Mouse (Mus musculus): ENCODE data around the gene Npr3. TPM values are rescaled to one million over a fixed set of nuclear protein-coding genes. Genes with fewer than 3 reads are reported as not detected.

Npr3 gene
- 0.50 and 1.4 TPM in 2 replicates for polyA plus RNA-seq (2012; rRNA removed)

DNA sequence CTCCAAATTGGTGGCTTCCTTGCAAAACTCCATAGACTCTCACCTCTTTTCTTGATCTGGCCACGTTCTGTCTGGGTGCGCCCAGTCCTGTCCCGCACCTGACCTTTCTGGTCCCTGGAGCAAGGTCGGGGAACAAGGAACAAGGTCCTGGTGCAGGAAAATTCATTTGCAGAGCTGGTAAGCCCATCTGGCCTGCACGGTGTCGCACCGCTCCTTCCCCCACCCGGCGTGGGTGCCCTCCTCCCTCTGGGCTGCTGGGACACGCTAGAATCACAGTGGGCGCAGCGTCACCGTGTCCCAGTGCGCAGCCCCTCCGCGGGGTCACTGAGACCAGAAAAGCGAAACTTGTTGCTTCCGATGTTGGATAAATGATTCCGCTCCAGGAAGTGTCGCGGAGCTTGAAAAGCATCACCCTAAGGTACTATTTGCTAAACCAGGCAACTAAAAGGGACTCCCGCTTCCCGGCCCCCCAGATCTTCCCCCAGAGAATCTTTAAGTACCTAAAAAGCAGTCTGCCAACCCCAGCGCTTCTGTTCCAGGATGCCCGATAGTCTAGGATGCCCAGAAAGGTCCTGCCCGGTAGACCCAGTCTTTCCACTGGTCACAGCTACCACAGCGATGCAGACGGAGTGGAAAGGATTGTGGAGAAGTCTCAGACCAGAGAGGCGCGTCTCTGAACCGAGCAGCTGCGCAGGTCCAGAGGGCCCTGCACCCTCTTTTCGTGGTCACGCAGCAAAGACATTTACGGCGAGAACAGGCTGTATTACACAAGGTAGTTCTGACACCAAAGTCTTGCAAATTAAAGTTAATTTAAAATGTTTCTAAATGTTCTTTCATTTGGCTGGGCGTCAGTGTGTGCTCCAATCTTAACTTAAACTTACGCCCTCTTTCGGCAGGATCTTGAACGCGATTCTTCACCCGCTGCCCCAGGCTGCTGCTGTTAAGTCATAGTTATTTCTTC, at the start of gene Npr3:
Gene Npr3 (minus strand): TSS at position 717 of the 961 bp plus-strand sequence.
- no peaks in the 10 kb centered on the region for H3K36me3 ChIP-seq (ENCODE audit: control insufficient read depth, insufficient read depth, low read length)
- DNase-seq, result no peak
- TF ChIP-seq CTCF (IDR thresholded peaks at IDR 0.05; ENCODE audit: borderline replicate concordance, control insufficient read depth, extremely low read depth, insufficient read depth, low read length, poor library complexity), result no peak
- no peak for TF ChIP-seq POLR2A (IDR thresholded peaks at IDR 0.05; ENCODE audit: control insufficient read depth, extremely low read depth, insufficient read depth, low read length, poor library complexity)
- no peak within 1 kb of the TSS for H3K4me3 ChIP-seq (ENCODE audit: control insufficient read depth, insufficient read depth, low read length)
- 2% methylated on average over 42 of the region's 42 CpGs for WGBS
- H3K4me1 ChIP-seq (replicated peaks; ENCODE audit: control insufficient read depth, insufficient read depth, low read length), result 0 out of 2 replicates have a peak, but pooled peaks cover 2% of the 10 kb centered on the region
- H3K27ac ChIP-seq (ENCODE audit: control insufficient read depth, insufficient read depth, low read length), result no peak within 1 kb of the TSS
- H3K27me3 ChIP-seq (ENCODE audit: control insufficient read depth, insufficient read depth, low read length), result peaks cover 11% of the 10 kb centered on the region

DNA sequence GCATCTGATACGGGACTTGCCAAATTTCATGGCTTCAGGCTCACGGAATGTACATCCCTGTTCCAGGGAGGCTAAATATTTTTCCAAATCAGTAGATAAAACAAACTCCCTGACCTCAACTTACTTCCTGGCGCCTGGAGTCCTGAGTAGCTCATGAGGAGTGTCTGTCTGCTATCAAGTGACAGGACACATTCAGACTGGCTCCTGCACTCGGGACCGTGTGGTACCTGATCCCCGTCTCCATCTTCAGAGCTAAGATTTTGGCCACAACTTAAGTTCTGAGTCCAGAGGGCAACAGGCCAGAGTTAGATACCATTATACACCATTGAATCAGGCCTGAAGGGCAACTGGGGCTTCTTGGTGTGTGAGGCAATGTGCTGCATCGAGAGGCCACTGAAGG, 49.0 kb upstream of the Npr3 start:
- Histone ChIP-seq H3K36me3 (ENCODE audit: control insufficient read depth, insufficient read depth, low read length) (no peaks in the 10 kb centered on the region), H3K4me3 (ENCODE audit: control insufficient read depth, insufficient read depth, low read length) (no peak overlapping the region), H3K4me1 (replicated peaks; ENCODE audit: control insufficient read depth, insufficient read depth, low read length) (no peaks in the 10 kb centered on the region), H3K27me3 (ENCODE audit: control insufficient read depth, insufficient read depth, low read length) (no peaks in the 10 kb centered on the region), H3K27ac (ENCODE audit: control insufficient read depth, insufficient read depth, low read length) (no peak overlapping the region)
- WGBS, result 90% methylated on average over 7 of the region's 7 CpGs
- no peak for DNase-seq
- no peak for TF ChIP-seq CTCF (IDR thresholded peaks at IDR 0.05; ENCODE audit: borderline replicate concordance, control insufficient read depth, extremely low read depth, insufficient read depth, low read length, poor library complexity)
- no peak for TF ChIP-seq POLR2A (IDR thresholded peaks at IDR 0.05; ENCODE audit: control insufficient read depth, extremely low read depth, insufficient read depth, low read length, poor library complexity)

DNA sequence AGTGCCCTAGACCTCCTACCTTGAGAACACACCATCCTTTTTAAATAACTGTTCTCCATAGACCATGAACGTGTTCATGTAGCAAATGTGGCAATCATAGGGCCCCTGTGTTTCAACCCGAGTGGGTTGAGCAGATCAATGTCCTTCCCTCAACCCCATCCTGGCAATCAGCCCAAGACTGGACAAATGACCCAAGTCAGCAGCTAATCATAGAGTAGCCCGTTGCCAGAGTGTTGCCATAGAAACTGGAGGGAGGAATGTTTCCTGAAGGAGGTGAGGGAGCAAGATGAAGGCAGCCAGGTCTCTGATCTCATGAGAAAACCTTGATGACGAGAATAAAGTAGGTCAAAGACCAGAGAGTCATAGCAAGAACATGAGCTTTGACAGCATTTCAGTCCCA, 47.1 kb upstream of the Npr3 start:
- Histone ChIP-seq H3K4me1 (replicated peaks; ENCODE audit: control insufficient read depth, insufficient read depth, low read length) (no peaks in the 10 kb centered on the region), H3K27ac (ENCODE audit: control insufficient read depth, insufficient read depth, low read length) (no peak overlapping the region), H3K27me3 (ENCODE audit: control insufficient read depth, insufficient read depth, low read length) (no peaks in the 10 kb centered on the region), H3K36me3 (ENCODE audit: control insufficient read depth, insufficient read depth, low read length) (no peaks in the 10 kb centered on the region), H3K4me3 (ENCODE audit: control insufficient read depth, insufficient read depth, low read length) (no peak overlapping the region)
- TF ChIP-seq POLR2A (IDR thresholded peaks at IDR 0.05; ENCODE audit: control insufficient read depth, extremely low read depth, insufficient read depth, low read length, poor library complexity), result no peak
- no peak for TF ChIP-seq CTCF (IDR thresholded peaks at IDR 0.05; ENCODE audit: borderline replicate concordance, control insufficient read depth, extremely low read depth, insufficient read depth, low read length, poor library complexity)
- 83% methylated on average over 4 of the region's 4 CpGs for WGBS
- no peak for DNase-seq

DNA sequence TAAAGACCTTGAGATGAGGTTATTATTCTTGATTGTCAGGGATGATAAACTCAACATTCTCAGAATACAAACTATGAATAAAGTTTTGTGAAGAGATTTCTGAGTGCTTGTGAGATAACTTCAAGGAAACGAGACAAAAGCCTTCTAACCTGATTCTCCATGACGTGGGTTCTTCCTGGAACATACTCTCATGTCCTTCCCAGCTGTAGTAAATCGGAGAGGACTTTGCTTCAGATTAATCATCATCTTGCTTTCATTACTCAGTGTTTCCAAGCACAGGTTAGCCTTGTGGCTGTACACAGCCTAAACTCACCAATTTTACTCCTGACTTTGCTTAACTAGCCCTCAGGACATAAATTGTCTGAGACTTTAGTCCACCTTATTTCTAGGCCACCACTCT, 45.1 kb upstream of the Npr3 start:
- Histone ChIP-seq H3K36me3 (ENCODE audit: control insufficient read depth, insufficient read depth, low read length) (no peaks in the 10 kb centered on the region), H3K4me1 (replicated peaks; ENCODE audit: control insufficient read depth, insufficient read depth, low read length) (no peaks in the 10 kb centered on the region), H3K27me3 (ENCODE audit: control insufficient read depth, insufficient read depth, low read length) (no peaks in the 10 kb centered on the region), H3K27ac (ENCODE audit: control insufficient read depth, insufficient read depth, low read length) (no peak overlapping the region), H3K4me3 (ENCODE audit: control insufficient read depth, insufficient read depth, low read length) (no peak overlapping the region)
- TF ChIP-seq CTCF (IDR thresholded peaks at IDR 0.05; ENCODE audit: borderline replicate concordance, control insufficient read depth, extremely low read depth, insufficient read depth, low read length, poor library complexity), result no peak
- TF ChIP-seq POLR2A (IDR thresholded peaks at IDR 0.05; ENCODE audit: control insufficient read depth, extremely low read depth, insufficient read depth, low read length, poor library complexity), result no peak
- WGBS, result 92% methylated on average over 3 of the region's 3 CpGs
- no peak for DNase-seq

DNA sequence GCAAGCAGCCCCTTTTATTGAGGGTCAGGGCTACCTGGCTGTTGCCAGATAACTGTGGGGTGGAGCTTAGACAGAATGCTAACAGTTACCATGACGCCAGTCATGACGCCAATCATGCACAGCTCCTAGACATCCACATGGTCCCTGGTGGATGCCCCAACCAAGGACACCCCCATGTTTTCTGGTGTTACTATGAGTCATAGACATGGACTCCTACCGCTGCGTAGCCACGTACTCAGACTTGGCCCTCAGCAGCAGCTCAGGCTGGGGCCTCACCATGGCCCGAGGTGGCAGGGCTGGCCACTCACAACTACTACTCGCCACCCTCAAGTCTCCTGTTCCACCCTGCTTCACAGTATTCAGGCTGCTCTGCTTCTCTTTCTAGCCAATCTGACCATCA, 44.1 kb upstream of the Npr3 start:
- TF ChIP-seq CTCF (IDR thresholded peaks at IDR 0.05; ENCODE audit: borderline replicate concordance, control insufficient read depth, extremely low read depth, insufficient read depth, low read length, poor library complexity) (no peak), POLR2A (IDR thresholded peaks at IDR 0.05; ENCODE audit: control insufficient read depth, extremely low read depth, insufficient read depth, low read length, poor library complexity) (no peak)
- Histone ChIP-seq H3K36me3 (ENCODE audit: control insufficient read depth, insufficient read depth, low read length) (no peaks in the 10 kb centered on the region), H3K4me1 (replicated peaks; ENCODE audit: control insufficient read depth, insufficient read depth, low read length) (no peaks in the 10 kb centered on the region), H3K27ac (ENCODE audit: control insufficient read depth, insufficient read depth, low read length) (no peak overlapping the region), H3K27me3 (ENCODE audit: control insufficient read depth, insufficient read depth, low read length) (no peaks in the 10 kb centered on the region), H3K4me3 (ENCODE audit: control insufficient read depth, insufficient read depth, low read length) (no peak overlapping the region)
- WGBS, result 98% methylated on average over 7 of the region's 7 CpGs
- DNase-seq, result no peak

DNA sequence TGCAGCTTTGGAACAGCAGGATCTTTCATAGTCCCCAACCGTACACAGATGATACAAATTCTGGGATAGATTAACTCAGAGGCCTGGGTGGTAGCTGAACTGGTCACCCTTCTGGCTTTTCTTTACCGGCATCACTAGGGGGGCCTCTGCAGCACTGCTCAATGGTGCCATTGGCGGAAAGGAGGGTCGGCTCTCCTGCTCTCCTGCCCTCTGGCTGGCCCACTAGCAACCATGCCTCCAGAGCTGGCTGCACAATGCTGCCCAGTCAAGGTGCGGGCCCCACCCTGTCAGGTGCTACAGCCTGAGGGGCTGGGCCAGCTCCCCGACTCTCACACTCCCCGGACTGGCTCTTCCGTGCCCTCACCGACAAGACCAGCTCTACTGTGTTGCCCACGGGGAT, 43.1 kb upstream of the Npr3 start:
- Histone ChIP-seq H3K36me3 (ENCODE audit: control insufficient read depth, insufficient read depth, low read length) (no peaks in the 10 kb centered on the region), H3K27me3 (ENCODE audit: control insufficient read depth, insufficient read depth, low read length) (no peaks in the 10 kb centered on the region), H3K4me3 (ENCODE audit: control insufficient read depth, insufficient read depth, low read length) (no peak overlapping the region), H3K27ac (ENCODE audit: control insufficient read depth, insufficient read depth, low read length) (no peak overlapping the region), H3K4me1 (replicated peaks; ENCODE audit: control insufficient read depth, insufficient read depth, low read length) (no peaks in the 10 kb centered on the region)
- no peak for DNase-seq
- WGBS, result 93% methylated on average over 10 of the region's 10 CpGs
- no peak for TF ChIP-seq POLR2A (IDR thresholded peaks at IDR 0.05; ENCODE audit: control insufficient read depth, extremely low read depth, insufficient read depth, low read length, poor library complexity)
- TF ChIP-seq CTCF (IDR thresholded peaks at IDR 0.05; ENCODE audit: borderline replicate concordance, control insufficient read depth, extremely low read depth, insufficient read depth, low read length, poor library complexity), result no peak
